Mouse (Mus musculus): ENCODE results near the gene Kcnq1.

The Kcnq1 gene

DNA sequence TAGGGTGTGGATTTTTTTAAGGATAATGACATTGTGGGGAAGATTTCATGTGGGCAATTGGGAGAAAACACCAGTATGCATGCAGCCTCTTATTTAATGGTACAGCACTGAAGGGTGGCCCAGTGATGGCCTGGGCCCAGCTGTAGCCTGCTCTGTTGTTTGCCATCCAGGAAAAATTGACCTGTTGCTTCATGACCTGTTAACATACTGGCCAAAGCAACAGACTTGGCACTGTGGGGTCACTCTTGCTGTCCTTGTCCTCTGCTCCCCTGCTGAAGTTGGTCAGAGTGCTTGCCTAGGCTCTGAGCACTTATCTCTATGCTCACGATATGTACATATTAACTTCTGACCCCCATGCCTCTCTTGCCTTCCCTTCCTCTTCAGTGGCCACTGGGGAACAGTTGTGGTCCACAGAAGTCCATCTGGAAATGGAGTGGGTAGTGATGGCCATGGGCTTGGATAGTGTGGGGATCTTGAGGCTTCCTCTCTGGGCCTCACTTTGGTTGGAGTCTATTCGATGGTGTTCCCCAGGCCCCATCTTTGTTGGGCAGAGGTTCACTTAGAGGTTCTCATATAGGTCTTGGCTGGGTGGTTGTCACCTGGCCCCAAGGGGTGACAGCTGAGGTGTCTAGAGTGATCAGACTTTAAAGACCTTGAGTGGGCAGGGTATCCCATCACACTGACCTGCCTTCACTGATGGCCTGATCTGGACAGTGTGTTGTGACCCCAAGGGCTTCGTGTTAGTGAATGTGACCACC, 84.0 kb downstream of the Kcnq1 start:
- no peak for DNase-seq

DNA sequence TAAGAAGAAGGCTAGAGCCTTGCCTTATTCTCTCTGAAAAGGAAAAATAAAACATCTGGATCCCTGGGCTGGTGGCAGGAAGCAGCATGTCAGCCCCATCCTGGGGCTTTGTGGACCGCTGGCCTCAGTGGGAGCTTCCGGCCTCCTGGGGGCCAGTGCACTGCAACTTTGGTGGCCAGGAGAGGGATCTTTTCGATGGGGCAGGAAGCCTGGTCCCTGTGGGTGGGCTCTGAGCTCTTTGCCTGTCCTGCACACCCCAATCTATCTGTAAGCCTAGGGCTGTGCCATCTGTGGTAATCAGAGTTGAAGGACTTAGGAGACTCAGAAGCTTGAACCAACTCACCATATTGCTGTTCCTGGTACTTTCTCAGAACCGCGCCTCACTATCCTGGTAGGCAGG, 84.7 kb downstream of the Kcnq1 start:
- no peak for DNase-seq

DNA sequence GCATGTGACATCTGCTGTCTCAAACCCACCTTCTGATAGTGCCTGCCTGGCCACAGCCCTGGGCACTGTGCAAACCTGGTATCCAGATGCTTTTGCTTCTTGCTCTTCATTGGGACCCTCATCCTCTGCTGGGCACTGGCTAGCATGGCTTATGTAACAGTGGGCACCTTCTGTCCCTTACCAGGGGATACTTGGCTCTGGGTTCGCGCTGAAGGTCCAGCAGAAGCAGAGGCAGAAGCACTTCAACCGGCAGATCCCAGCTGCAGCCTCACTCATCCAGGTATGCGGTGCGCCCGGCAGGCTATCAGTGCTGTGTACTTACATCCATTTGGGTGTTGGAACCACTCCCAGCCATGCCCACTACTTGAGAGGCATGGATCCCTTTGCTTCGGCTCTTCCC, 86.2 kb downstream of the Kcnq1 start:
- no peak for DNase-seq

GRCm38 (mm10) chr7:143194064-143194463, 87.9 kb downstream of the Kcnq1 start:
- DNase-seq = no peak

DNA sequence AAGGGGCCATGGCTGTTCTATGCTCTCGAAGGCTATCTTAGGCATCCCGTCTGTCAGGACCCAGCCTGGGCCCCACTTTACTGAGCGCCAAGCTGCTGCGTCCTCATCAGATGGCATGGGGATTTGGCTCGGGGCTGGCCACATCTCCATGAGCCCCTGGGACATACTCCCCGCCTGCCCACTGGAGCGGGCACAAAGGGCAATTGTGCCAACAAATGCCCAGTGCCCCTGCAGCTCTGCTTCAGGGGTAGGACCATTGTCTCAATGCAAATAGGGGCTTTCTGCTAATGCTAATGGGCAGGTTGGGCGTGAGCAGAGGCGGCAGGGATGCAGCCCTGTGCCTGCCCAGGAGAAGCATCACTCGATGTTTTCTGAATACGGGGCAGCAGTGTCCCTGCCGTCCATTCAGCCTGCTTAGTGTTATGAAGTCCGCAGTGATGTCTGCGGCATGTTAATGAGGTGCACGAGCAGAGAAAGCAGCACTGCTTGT, 91.8 kb downstream of the Kcnq1 start:
- no peak for DNase-seq

GRCm38 (mm10) chr7:143198443-143198842, 92.3 kb downstream of the Kcnq1 start:
- no peak for DNase-seq

- no peak for DNase-seq
Observed at GRCm38 (mm10) chr7:143201255-143201654, 95.1 kb downstream of the Kcnq1 start.

- DNase-seq = no peak
Observed at GRCm38 (mm10) chr7:143203897-143204296, 97.7 kb downstream of the Kcnq1 start.

DNA sequence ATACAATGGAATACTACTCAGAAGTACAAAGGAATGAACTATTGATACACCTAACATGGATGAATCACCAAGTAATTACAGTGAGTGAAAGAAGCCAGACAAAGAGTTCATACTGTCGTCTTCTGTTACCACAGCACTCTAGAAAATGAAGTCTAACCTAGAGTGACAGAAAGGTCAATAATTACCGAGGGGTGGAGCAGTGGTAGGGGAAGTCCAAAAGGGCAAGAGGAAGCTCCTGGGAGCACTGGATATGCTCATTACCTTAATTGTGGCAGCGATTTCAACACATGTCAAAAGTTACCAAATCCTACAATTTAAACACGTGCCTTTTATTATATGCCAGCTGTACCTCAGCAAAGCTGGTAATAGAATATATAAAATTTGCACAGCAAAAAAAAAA, 100.9 kb downstream of the Kcnq1 start:
- no peak for DNase-seq

DNA sequence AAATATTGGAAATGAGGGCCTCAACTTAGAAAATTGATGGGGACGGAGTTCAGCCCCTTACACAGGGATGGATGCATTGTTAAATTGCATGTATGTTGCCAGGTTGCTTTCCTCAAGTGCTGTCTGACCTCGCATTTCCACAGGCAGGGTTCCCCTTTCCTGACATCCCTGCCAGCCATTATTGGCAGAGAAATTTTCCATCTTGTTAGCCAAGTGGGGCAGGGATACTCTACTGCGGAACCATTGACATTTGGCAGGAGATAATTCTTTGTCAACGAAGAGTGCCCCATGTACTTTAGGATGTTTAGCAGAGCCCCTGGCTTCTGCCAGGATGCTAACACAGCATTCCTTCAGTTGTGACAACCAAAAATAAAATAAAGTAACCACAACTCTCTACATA, 104.6 kb downstream of the Kcnq1 start:
- DNase-seq = no peak

DNA sequence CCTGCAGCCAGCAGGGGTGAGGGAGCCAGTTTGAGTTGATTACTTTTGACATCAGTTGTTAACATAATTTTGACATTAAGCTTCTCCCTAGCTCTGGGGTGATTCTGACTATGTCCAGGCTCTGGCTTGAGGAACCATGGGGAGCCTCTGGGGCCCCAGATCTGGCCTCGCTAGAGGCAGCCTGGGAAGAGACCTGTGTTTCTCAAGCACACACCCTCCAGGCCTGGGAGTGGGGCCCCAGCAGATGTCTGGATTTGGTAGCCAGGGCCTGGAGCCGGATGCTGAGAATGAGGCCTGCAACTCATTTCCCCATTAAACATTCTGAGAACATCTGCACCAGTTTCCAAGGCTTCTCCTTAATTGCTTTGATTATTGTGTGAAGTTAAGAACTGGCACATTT, 145.0 kb downstream of the Kcnq1 start:
- no peak for DNase-seq

DNA sequence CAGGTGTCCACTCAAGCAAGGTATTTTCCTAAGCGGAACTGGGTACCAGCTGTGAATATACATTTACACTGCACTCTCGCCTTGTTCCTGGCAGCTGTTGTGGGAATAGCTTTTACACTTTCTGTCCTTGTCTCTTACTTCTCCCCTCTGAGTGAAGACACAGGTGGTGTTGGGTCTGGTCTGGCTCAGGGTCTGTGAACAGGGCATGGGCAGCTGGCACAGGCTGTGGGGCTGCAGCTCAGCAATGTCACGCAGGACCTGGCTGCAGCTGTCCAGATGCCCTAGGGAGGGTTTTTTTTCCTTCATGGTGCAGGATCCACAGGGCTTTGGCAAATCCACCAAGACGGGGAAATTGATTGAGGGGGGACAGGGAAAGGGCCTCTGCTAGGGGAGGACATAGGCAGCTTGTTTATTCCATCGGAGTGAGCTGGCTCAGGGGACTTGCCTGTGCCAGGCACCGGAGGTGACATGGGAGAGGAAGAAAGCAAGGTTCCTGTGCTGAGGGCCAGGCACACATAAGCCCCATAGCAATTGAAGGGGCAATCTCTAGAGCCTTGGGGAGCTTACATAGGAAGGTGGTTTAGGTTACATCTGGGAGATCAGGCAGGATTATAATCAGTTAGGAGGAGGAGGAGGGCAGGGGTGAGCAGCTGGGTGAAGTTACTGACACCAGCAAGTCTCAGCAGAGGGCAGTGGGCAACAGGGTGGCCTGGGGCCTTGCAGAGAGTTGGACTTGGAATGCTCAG, 147.1 kb downstream of the Kcnq1 start:
- DNase-seq = no peak

DNA sequence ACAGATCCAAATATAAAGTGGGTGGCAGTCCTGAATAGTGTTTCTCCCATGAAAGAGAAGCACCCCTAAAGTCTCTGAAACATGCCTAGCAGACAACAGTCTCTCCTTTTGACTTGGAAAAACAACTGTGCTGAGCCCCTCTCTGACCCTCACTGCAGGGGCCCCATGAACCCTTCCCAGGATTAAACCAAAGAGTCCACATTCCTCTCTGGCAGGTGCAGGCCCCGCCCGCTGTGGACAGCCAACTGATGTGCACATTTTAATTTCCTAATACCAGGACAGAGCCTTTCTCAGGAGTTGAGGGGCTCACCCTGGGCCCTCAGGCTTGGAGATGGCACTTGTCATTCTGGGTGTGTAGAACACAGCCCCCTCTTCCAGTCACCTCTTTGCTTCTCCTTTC, 148.7 kb downstream of the Kcnq1 start:
- DNase-seq = no peak

DNA sequence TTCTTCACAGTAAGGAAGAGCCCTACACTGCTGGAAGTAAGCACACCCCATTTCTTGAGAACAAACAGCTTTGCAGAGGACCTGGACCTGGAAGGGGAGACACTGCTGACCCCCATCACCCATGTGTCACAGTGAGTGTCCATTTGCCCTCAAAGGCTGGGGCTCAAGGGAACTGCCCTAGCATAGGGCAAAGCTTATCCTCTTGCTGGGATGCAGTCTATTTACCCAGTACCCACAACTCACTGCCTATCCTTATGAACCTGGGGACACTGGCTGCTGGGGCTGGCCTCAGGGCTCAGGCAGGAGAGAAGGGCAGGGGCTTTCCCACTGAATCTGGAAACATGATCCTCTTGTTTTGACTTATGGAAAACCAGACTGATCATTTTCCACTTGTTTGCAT, 155.1 kb downstream of the Kcnq1 start:
- DNase-seq = no peak

DNA sequence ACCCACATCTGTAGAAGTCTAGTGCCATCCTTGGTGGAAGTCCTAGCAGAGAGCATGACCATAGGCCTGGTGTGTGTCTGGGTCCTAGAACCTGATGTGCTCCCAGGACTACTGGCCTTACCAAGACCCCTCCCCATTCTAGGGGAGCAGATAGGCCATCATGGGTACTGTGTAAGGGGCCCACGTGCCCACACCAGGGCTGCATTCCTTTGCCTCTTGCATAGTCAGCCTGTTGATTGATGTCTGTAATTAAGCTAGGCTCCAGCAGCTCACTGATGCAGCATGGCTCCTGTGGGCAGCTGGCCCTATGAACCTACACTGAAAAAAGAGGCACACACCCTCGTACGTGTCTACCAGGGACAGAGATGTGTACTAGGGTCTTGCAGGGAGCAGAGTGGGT, 157.4 kb downstream of the Kcnq1 start:
- DNase-seq = no peak

- DNase-seq = no peak
Observed at GRCm38 (mm10) chr7:143263966-143264365, 157.8 kb downstream of the Kcnq1 start.

GRCm38 (mm10) chr7:143265386-143265785, 159.2 kb downstream of the Kcnq1 start:
- no peak for DNase-seq

- no peak for DNase-seq
Observed at GRCm38 (mm10) chr7:143265829-143266438, 159.8 kb downstream of the Kcnq1 start.

- DNase-seq = no peak
Observed at GRCm38 (mm10) chr7:143273747-143274146, 167.6 kb downstream of the Kcnq1 start.

DNA sequence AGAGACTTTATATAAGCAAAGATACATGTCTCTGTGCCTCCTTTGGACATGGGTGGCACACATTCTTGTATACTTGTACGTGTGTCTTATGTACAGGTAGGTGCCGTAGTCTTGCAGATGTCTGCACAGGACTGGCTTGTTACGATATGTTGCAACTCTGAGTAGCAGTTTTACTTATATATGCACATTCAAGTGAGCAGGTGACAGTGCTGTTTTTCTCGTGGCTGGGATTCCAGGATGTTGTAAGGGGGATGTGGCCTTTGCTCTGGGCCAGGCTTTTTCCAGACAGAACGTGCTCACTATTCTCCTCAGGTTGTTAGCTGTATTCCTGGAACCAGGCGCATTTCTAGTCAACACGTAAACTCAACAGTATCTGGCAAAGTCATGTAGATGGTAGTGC, 168.9 kb downstream of the Kcnq1 start:
- DNase-seq = no peak

- no peak for DNase-seq
Observed at GRCm38 (mm10) chr7:143283625-143284024, 177.5 kb downstream of the Kcnq1 start.

DNA sequence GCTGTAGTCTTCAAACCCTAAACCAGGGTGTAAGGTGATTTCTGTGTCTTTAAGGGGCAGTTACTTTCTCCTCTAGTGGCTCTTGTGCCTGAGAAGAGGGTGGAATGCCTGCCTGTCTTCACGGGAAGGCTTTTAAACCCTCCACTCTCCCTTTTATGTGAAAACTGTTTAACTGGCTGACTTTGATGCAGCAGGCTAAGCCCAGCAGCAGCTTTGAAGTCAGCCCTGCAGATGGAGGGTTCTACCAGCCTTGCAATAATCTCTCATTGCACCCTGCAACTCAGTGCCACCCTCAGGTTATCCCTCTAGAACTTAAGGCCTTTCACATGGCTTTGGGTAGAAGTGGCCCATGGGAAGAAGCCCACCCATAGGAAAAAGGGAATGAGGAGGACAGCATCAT, 178.7 kb downstream of the Kcnq1 start:
- DNase-seq = no peak

GRCm38 (mm10) chr7:143285440-143285839, 179.3 kb downstream of the Kcnq1 start:
- no peak for DNase-seq
